Mouse (Mus musculus): ENCODE data around the gene Nin.
A peak's percentile ranks its signal among the peaks of the same experiment; 100 is the strongest.
"Not testable (repeated sequence)": the region's sequence is repeated elsewhere in the genome, so short reads cannot be mapped to it uniquely, and the experiment has no call there.

Nin gene

GRCm38 (mm10) chr12:70113351-70113750 lies at the start of gene Nin:
Nin (minus strand) TSS chr12:70113717.
- DNase-seq (ENCODE audit: low read depth in 1 of 2, low spot score in 2 of 2): no peak

DNA sequence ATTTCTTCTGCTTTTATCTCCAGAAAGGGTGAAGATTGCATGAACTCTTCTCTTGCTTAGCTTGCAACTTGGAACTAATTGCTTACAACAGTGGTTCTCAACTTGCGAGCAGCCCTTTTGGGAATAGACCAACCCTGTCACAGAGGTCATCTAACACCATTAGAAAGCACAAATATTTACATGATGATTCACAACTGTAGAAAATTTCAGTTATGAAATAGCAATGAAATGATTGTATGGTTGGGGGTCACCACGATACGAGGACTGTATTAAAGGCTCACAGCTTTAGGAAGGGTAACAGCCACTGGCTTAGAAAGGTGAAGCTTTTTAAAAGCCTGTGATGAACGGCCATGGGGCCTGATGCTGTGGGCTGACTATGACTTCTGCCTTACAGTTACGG lies 47.5 kb upstream of the Nin start:
- no peak for DNase-seq (ENCODE audit: low read depth in 1 of 2, low spot score in 2 of 2)

GRCm38 (mm10) chr12:70157292-70158066 lies 44.0 kb upstream of the Nin start:
- no peak for DNase-seq (ENCODE audit: low read depth in 1 of 2, low spot score in 2 of 2)

DNA sequence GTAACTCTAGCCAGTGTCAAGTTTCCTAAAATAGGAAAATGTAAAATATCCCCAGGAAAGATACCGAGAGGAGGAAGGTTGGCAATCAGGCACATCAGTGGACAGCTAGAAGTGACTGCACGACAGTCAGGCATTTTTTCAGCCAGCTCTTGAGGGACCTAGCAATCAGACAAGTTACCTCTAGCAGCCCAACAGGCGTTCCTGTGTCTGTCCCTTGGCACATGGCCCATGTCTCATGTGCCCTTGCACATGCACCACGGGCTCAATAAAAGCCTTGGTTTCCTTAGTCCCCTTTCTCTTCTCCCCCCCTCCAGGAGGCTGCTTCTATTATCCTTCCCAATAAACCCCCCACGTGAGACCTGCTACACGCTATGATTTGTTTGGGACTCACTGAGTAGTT lies 42.7 kb upstream of the Nin start:
- DNase-seq (ENCODE audit: low read depth in 1 of 2, low spot score in 2 of 2): no peak

GRCm38 (mm10) chr12:70153842-70154241 lies 40.3 kb upstream of the Nin start, which contains the start of gene Abhd12b:
Abhd12b (plus strand) TSS chr12:70154142.
- DNase-seq (ENCODE audit: low read depth in 1 of 2, low spot score in 2 of 2): no peak

- DNase-seq (ENCODE audit: low read depth in 1 of 2, low spot score in 2 of 2): no peak
Measured at GRCm38 (mm10) chr12:70148631-70149265, 35.2 kb upstream of the Nin start.

- no peak for DNase-seq (ENCODE audit: low read depth in 1 of 2, low spot score in 2 of 2)
Measured at GRCm38 (mm10) chr12:70147986-70148630, 34.6 kb upstream of the Nin start.

GRCm38 (mm10) chr12:70145586-70145985 lies 32.1 kb upstream of the Nin start:
- no peak for DNase-seq (ENCODE audit: low read depth in 1 of 2, low spot score in 2 of 2)

DNA sequence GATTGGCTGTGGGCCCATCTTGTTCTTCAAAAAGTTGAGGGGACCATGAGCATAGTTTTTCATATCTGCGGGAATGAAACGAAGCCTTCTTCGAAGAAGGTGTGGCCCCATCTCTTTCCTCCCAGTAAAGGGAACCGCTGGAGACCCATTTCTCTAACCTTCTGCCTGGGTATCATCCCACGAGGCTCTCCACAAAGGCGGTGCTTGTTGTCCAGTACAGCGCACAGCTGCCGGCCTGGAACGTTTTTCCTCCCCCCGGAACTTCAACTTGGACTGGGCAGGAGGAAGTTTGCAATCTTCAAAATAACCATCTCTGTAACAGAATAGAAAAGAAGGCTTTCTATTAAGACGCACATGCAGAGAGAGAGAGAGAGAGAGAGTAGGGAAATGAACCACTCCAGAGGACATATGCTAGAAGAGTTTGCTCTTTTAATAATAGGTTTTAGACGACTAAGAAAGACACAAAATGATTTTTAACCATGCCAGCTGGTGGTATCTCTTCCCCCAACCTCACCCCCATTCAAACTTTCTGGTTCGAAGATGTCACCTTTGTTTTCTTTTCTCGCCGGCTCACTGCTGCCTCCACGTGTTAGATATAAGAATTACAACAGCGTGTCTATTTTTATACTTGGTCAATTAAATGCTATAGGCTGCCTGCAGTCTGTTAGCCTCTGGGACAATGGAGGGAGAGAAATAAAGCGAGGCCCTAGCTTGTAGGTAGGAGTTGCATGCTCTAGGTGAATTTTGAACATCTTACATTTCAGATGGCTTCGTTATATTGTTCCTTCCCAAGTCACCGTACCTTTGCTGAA lies 31.3 kb upstream of the Nin start:
- DNase-seq (ENCODE audit: low read depth in 1 of 2, low spot score in 2 of 2): peak in 1 of 2 experiments; percentile 24

- DNase-seq (ENCODE audit: low read depth in 1 of 2, low spot score in 2 of 2): not testable (repeated sequence)
Measured at GRCm38 (mm10) chr12:70144106-70144587, 30.6 kb upstream of the Nin start.

GRCm38 (mm10) chr12:70140993-70141576 lies 27.6 kb upstream of the Nin start:
- no peak for DNase-seq (ENCODE audit: low read depth in 1 of 2, low spot score in 2 of 2)

DNA sequence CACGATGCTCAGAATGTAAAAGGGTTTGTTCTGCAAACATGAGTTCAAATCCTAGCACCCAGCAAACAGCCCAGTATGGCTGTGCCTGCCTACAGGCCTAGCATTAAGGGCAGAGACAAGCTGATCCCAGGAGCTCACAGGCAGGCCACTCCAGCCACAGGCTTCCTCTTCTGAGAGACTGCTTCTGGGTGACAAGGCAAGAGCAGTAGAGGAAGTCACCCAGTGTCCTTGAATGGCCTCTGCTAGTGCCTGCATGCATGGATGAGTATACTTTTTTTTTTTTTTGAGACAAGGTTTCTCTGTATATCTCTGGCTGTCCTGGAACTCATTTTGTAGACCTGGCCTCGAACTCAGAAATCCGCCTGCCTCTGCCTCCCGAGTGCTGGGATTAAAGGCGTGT lies 27.0 kb upstream of the Nin start:
- peak; percentile 60 to 68 for DNase-seq (ENCODE audit: low read depth in 1 of 2, low spot score in 2 of 2)

DNA sequence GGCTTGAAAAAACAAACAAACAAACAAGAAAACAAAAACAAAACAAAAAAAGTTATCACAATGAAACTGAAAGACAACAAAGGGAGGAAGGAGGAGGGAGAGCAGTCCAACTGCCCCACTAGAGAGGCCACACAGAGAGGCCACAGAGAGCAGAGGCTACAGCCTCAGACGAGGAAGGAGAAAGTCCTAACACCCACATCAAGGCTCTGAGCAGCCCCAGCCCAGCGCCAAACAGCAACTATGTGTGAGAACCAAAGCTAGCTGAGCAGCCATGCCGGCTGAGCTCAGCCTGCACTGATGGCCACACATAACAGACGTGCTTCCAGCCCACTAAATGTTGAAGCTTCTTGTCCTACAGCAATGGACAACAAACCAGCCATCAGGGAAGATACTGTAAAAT lies 26.4 kb upstream of the Nin start:
- DNase-seq (ENCODE audit: low read depth in 1 of 2, low spot score in 2 of 2): no peak

DNA sequence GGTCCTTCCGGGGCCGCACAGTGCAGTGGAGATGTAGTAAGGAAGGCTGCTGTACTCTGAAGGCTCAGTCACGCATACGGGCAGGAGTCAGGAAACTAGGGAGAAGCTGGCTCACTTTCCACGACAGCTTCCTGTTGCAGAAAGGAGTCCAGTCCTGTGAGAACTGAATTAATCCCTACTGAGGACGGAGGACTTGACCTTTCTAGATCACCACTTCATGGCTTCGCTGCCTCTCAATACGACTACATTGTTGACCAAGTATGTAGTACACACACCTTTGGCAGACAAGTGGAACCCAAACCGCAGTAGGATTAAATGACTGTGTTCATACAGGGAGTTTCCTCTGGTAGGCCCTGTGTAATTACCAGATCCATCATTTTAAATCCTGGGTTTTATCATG lies 24.1 kb upstream of the Nin start:
- no peak for DNase-seq (ENCODE audit: low read depth in 1 of 2, low spot score in 2 of 2)

- DNase-seq (ENCODE audit: low read depth in 1 of 2, low spot score in 2 of 2): no peak
Measured at GRCm38 (mm10) chr12:70137095-70137494, 23.6 kb upstream of the Nin start.

DNA sequence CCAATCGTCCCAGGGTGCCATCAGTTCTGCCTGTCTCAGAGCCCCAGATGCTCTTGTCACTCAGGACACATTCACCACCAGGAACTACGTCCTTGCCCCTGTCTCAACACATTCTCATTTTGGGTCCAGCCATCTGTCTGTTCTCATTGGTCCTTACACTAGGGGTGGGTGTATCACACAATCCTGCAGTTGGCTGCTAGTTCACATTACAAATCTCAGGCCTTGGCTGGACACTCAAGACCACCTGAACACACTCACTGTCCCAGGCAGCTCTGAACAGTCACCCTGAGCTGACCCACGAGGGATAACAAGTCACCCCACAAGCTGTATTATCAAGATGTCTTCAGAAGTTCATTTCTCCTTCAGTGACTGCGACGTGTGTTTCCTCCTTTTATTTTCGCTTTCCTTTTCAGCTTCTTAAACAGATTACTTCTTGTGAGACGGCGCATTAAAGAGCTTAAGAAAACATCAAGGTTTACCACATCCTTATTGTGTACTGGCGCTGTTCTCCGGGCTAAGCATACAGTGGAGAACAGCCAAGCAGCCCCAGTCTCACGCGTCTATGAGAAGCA lies 22.8 kb upstream of the Nin start:
- DNase-seq (ENCODE audit: low read depth in 1 of 2, low spot score in 2 of 2): peak in 1 of 2 experiments; percentile 46

- DNase-seq (ENCODE audit: low read depth in 1 of 2, low spot score in 2 of 2): no peak
Measured at GRCm38 (mm10) chr12:70134627-70135235, 21.2 kb upstream of the Nin start.

- no peak for DNase-seq (ENCODE audit: low read depth in 1 of 2, low spot score in 2 of 2)
Measured at GRCm38 (mm10) chr12:70131042-70131675, 17.6 kb upstream of the Nin start.

- DNase-seq (ENCODE audit: low read depth in 1 of 2, low spot score in 2 of 2): no peak
Measured at GRCm38 (mm10) chr12:70129105-70129504, 15.6 kb upstream of the Nin start.

- no peak for DNase-seq (ENCODE audit: low read depth in 1 of 2, low spot score in 2 of 2)
Measured at GRCm38 (mm10) chr12:70126626-70127025, 13.1 kb upstream of the Nin start.

Data from monocyte, adult 2 months (primary cell).